Mouse (Mus musculus): ENCODE results near the gene Tmem63c. TPM values are rescaled to one million over a fixed set of nuclear protein-coding genes. Genes with fewer than 3 reads are reported as not detected.

Tmem63c gene
- polyA plus RNA-seq, 1 experiment: not detected

GRCm38 (mm10) chr12:87042456-87042855 lies 21.3 kb downstream of the Tmem63c start:
- Histone ChIP-seq H3K27ac (ENCODE audit: insufficient read depth, low read depth, low read length) (no peak overlapping the region), H3K4me3 (ENCODE audit: insufficient read depth, low read length) (no peak overlapping the region), H3K4me1 (ENCODE audit: control insufficient read depth, insufficient read depth, low read length) (no peaks in the 10 kb centered on the region)
- TF ChIP-seq CTCF (IDR thresholded peaks at IDR 0.05; ENCODE audit: low read depth, low read length) (no peak), POLR2A (IDR thresholded peaks at IDR 0.05; ENCODE audit: borderline replicate concordance, low read depth, low read length) (no peak)

- TF ChIP-seq CTCF (IDR thresholded peaks at IDR 0.05; ENCODE audit: low read depth, low read length) (no peak), POLR2A (IDR thresholded peaks at IDR 0.05; ENCODE audit: borderline replicate concordance, low read depth, low read length) (no peak)
- H3K4me1 ChIP-seq (ENCODE audit: control insufficient read depth, insufficient read depth, low read length): no peaks in the 10 kb centered on the region
- no peak overlapping the region for H3K27ac ChIP-seq (ENCODE audit: insufficient read depth, low read depth, low read length)
- no peak overlapping the region for H3K4me3 ChIP-seq (ENCODE audit: insufficient read depth, low read length)
These were observed 22.1 kb downstream of the Tmem63c start for GRCm38 (mm10) chr12:87043221-87043620.

DNA sequence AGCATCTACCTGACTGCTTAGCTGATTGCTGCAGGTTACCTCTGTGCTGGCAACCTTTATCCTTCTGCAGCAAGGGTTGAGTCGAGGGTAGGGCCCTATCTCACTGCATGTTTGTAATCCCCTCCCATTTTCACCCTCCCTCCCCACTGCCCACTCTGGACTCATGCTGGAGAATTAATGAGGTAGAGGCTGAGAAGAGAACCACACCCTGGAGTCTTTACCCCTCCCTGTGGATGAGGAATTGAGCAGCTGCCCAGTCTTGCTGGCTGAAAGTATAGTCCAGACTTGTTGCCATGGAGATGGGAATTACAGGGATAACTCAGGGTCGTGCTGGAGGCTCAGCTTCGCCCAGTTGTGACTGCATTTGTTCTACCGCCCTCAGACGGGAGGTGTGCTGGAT lies 23.6 kb downstream of the Tmem63c start:
- H3K27ac ChIP-seq (ENCODE audit: insufficient read depth, low read depth, low read length): no peak overlapping the region
- no peak overlapping the region for H3K4me3 ChIP-seq (ENCODE audit: insufficient read depth, low read length)
- H3K4me1 ChIP-seq (ENCODE audit: control insufficient read depth, insufficient read depth, low read length): no peaks in the 10 kb centered on the region
- no peak for TF ChIP-seq CTCF (IDR thresholded peaks at IDR 0.05; ENCODE audit: low read depth, low read length)

DNA sequence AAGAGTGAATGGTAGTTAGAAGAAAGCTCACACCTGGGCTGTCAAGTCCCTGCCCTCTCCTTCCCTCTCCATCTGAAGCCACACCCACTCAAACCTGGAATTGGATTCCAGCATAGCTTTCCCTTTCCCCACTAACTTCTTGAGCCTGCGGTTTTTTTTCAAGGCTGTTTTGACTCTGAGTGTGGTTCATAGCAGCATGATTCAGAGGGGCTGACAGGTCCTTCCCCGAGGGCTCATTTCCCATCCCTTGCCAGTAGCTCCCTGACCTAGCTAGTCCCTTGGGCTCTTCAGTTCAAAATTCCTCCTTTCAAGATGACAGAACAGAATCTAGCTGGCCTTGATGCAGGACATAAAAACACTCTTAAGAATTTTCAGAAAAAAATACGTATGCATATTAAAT lies 26.4 kb downstream of the Tmem63c start:
- Histone ChIP-seq H3K27ac (ENCODE audit: insufficient read depth, low read depth, low read length) (no peak overlapping the region), H3K4me1 (ENCODE audit: control insufficient read depth, insufficient read depth, low read length) (no peaks in the 10 kb centered on the region), H3K4me3 (ENCODE audit: insufficient read depth, low read length) (no peak overlapping the region)
- TF ChIP-seq CTCF (IDR thresholded peaks at IDR 0.05; ENCODE audit: low read depth, low read length) (no peak), POLR2A (IDR thresholded peaks at IDR 0.05; ENCODE audit: borderline replicate concordance, low read depth, low read length) (no peak)

GRCm38 (mm10) chr12:87052661-87053321 lies 31.7 kb downstream of the Tmem63c start:
- no peak overlapping the region for H3K4me3 ChIP-seq (ENCODE audit: insufficient read depth, low read length)
- TF ChIP-seq POLR2A (IDR thresholded peaks at IDR 0.05; ENCODE audit: borderline replicate concordance, low read depth, low read length) (no peak), CTCF (IDR thresholded peaks at IDR 0.05; ENCODE audit: low read depth, low read length) (no peak)
- H3K4me1 ChIP-seq (ENCODE audit: control insufficient read depth, insufficient read depth, low read length): no peaks in the 10 kb centered on the region
- H3K27ac ChIP-seq (ENCODE audit: insufficient read depth, low read depth, low read length): no peak overlapping the region

DNA sequence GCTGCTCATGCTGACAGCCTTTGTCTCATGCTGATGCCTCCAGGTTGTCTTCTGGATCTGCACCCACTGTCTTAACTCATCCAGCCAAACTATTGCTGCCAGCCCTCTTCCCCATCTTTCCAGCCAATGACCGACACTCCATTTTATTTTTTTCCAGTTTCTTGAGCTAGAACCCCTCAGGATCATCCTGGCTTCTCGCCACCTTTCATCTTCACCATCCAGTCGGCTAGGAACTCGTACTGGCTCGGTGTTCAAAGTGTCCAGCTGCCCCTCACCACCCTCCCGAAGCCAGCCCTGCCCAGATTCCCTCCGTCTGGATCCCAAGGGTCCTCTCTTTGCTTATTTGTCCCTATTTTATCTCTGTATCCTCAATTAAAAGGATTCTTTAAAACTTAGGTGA lies 33.7 kb downstream of the Tmem63c start:
- no peak for TF ChIP-seq POLR2A (IDR thresholded peaks at IDR 0.05; ENCODE audit: borderline replicate concordance, low read depth, low read length)
- no peak for TF ChIP-seq CTCF (IDR thresholded peaks at IDR 0.05; ENCODE audit: low read depth, low read length)
- Histone ChIP-seq H3K4me3 (ENCODE audit: insufficient read depth, low read length) (no peak overlapping the region), H3K27ac (ENCODE audit: insufficient read depth, low read depth, low read length) (no peak overlapping the region), H3K4me1 (ENCODE audit: control insufficient read depth, insufficient read depth, low read length) (no peaks in the 10 kb centered on the region)

- H3K27ac ChIP-seq (ENCODE audit: insufficient read depth, low read depth, low read length): no peak overlapping the region
- H3K4me3 ChIP-seq (ENCODE audit: insufficient read depth, low read length): no peak overlapping the region
- no peaks in the 10 kb centered on the region for H3K4me1 ChIP-seq (ENCODE audit: control insufficient read depth, insufficient read depth, low read length)
- TF ChIP-seq POLR2A (IDR thresholded peaks at IDR 0.05; ENCODE audit: borderline replicate concordance, low read depth, low read length): no peak
- TF ChIP-seq CTCF (IDR thresholded peaks at IDR 0.05; ENCODE audit: low read depth, low read length): no peak
These were observed 35.9 kb downstream of the Tmem63c start for GRCm38 (mm10) chr12:87057066-87057465.

DNA sequence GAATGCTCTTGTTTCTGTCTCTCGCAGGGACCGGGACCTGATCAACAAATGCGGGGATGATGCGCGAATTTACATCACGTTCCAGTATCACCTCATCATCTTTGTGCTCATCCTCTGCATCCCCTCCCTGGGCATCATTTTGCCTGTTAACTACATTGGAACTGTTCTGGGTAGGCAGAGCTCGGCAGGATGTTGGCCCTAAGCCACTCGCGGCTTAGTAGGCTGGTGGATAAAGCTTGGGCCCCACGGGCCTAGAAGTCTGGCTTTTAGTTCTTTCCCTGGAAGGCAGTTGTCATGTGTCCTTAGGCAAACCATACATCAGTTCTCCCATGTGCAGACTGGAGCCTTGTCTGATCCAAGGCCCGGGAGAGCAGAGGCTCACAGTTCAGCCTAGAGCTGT lies 44.3 kb downstream of the Tmem63c start:
- TF ChIP-seq CTCF (IDR thresholded peaks at IDR 0.05; ENCODE audit: low read depth, low read length) (no peak), POLR2A (IDR thresholded peaks at IDR 0.05; ENCODE audit: borderline replicate concordance, low read depth, low read length) (no peak)
- H3K4me1 ChIP-seq (ENCODE audit: control insufficient read depth, insufficient read depth, low read length): no peaks in the 10 kb centered on the region
- no peak overlapping the region for H3K27ac ChIP-seq (ENCODE audit: insufficient read depth, low read depth, low read length)
- H3K4me3 ChIP-seq (ENCODE audit: insufficient read depth, low read length): no peak overlapping the region

DNA sequence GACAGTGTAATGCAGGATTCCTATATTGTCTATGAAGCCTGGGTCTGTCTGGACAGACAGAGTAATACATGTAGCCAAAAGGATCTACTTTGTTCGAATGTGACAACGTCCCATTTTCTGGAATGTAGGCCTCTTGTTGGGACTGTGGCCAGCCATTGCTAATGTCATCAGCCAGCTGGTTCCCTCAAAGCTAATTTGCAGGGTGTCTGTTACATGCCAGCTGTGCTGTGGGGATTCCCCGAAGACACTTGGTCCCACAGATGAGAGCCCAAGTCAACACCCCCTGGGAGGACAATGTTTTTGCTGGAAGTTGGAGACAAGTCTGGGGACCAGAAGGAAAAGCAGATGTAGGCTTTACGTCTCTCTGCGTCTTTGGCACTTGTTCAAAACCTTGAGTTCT lies 45.3 kb downstream of the Tmem63c start:
- TF ChIP-seq CTCF (IDR thresholded peaks at IDR 0.05; ENCODE audit: low read depth, low read length) (no peak), POLR2A (IDR thresholded peaks at IDR 0.05; ENCODE audit: borderline replicate concordance, low read depth, low read length) (no peak)
- H3K27ac ChIP-seq (ENCODE audit: insufficient read depth, low read depth, low read length): no peak overlapping the region
- H3K4me3 ChIP-seq (ENCODE audit: insufficient read depth, low read length): no peak overlapping the region
- H3K4me1 ChIP-seq (ENCODE audit: control insufficient read depth, insufficient read depth, low read length): no peaks in the 10 kb centered on the region

GRCm38 (mm10) chr12:87070520-87070919 lies 49.4 kb downstream of the Tmem63c start:
- Histone ChIP-seq H3K27ac (ENCODE audit: insufficient read depth, low read depth, low read length) (no peak overlapping the region), H3K4me1 (ENCODE audit: control insufficient read depth, insufficient read depth, low read length) (no peaks in the 10 kb centered on the region), H3K4me3 (ENCODE audit: insufficient read depth, low read length) (no peak overlapping the region)
- TF ChIP-seq POLR2A (IDR thresholded peaks at IDR 0.05; ENCODE audit: borderline replicate concordance, low read depth, low read length) (no peak), CTCF (IDR thresholded peaks at IDR 0.05; ENCODE audit: low read depth, low read length) (no peak)

- no peaks in the 10 kb centered on the region for H3K4me1 ChIP-seq (ENCODE audit: control insufficient read depth, insufficient read depth, low read length)
- no peak for TF ChIP-seq POLR2A (IDR thresholded peaks at IDR 0.05; ENCODE audit: borderline replicate concordance, low read depth, low read length)
- TF ChIP-seq CTCF (IDR thresholded peaks at IDR 0.05; ENCODE audit: low read depth, low read length): no peak
These were observed 55.5 kb downstream of the Tmem63c start for GRCm38 (mm10) chr12:87076610-87077009.

More at GRCm38 (mm10) chr12:87076610-87077009, 55.5 kb downstream of the Tmem63c start:
- Histone ChIP-seq H3K4me3 (ENCODE audit: insufficient read depth, low read length) (no peak overlapping the region), H3K27ac (ENCODE audit: insufficient read depth, low read depth, low read length) (no peak overlapping the region)

All from bone marrow macrophage, adult 2 months (primary cell).